In genomic region chr1:74248799-74249198, GRCm38 (mm10) we compare ENCODE assay signal across 9 mouse cellular contexts. TPM values are rescaled to one million over a fixed set of nuclear protein-coding genes. Genes with fewer than 3 reads are reported as not detected.
DNase-seq lines count a peak whose midpoint lies in the region; ATAC-seq lines count a peak whose summit lies in the region.
"Had no signal": no experiment of that assay in that cellular context is flagged by ENCODE, and none has a peak within 500 bp of the region (broad histone marks: within the 10 kb centered on the region; RNA-seq: fewer than 3 reads in every experiment).

No protein-coding gene starts in this region.

- WGBS in midbrain, embryonic 13.5 days, result 84% methylated on average over 1 of the region's 1 CpGs

- H3K4me3 ChIP-seq in midbrain, embryonic 13.5 days (replicated peaks), result no peak overlapping the region

- DNase-seq in adrenal gland, adult 2 months, result peak; percentile 35
- DNase-seq in adrenal gland, postnatal 4 days (ENCODE audit: low spot score in 2 of 2), result no peak
- DNase-seq in fibroblast of lung, adult 2 months (ENCODE audit: low read depth), result peak; percentile 53
- peak; percentile 43 to 61 for DNase-seq in kidney, adult 8-10 months
- DNase-seq in lung, postnatal 14 days, result peak; percentile 49
- peak; percentile 33 to 52 for DNase-seq in thymus, postnatal 36 days
- no peak for DNase-seq in gastrocnemius, postnatal 36 days

- no peak overlapping the region for H3K27ac ChIP-seq in midbrain, embryonic 13.5 days

- no peaks in the 10 kb centered on the region for H3K4me1 ChIP-seq in midbrain, embryonic 13.5 days (replicated peaks)

- no peak overlapping the region for H3K9ac ChIP-seq in midbrain, embryonic 13.5 days (replicated peaks)

- ATAC-seq in midbrain, embryonic 13.5 days, result no peak

- intact Hi-C loops in gastrocnemius, postnatal 36 days (cut with DNase I), result no loop called here

- H3K9me3 ChIP-seq in midbrain, embryonic 13.5 days, result no peaks in the 10 kb centered on the region

- H3K4me2 ChIP-seq in midbrain, embryonic 13.5 days (replicated peaks), result no peak overlapping the region

- H3K36me3 ChIP-seq in midbrain, embryonic 13.5 days, result peaks cover 55% of the 10 kb centered on the region

- no peaks in the 10 kb centered on the region for H3K27me3 ChIP-seq in midbrain, embryonic 13.5 days

RNA-seq across cellular contexts. Expression of gene Arpc2, which starts 12.9 kb away (rescaled TPM):
- 100 to 1,000 TPM; 180 to 191 TPM for total RNA-seq in adrenal gland, adult 2 months (2021)
- 108 and 124 TPM in 2 replicates for polyA plus RNA-seq in adrenal gland, adult 2 months (2012; rRNA removed)
- total RNA-seq in adrenal gland, postnatal 4 days (2021), result 100 to 1,000 TPM; 198 to 205 TPM
- 384 and 393 TPM in 2 replicates for polyA plus RNA-seq in midbrain, embryonic 13.5 days (2015; fragmentation: Nextera tagmentation; extraction: Ambion mirVana)
- 10 to 100 TPM; 56.1 to 65.1 TPM for total RNA-seq in gastrocnemius, postnatal 36 days (2021)

RNA-seq across cellular contexts. Expression of gene Gpbar1, which starts 29.6 kb away (rescaled TPM):
- total RNA-seq in adrenal gland, adult 2 months (2021), result not detected
- 0.43 TPM in 1 of 2 replicates, not detected in the other for polyA plus RNA-seq in adrenal gland, adult 2 months (2012; rRNA removed)
- under 1 TPM in 1 of 2 experiments, not detected in 1; 0.28 TPM for total RNA-seq in adrenal gland, postnatal 4 days (2021)
- 0.24 and 0.31 TPM in 2 replicates for polyA plus RNA-seq in midbrain, embryonic 13.5 days (2015; fragmentation: Nextera tagmentation; extraction: Ambion mirVana)
- not detected for total RNA-seq in gastrocnemius, postnatal 36 days (2021)
- total RNA-seq: left cerebral cortex, postnatal 25 days had no signal

RNA-seq across cellular contexts. Expression of gene Aamp, which starts 35.7 kb away (rescaled TPM):
- 100 to 1,000 TPM; 144 to 177 TPM for total RNA-seq in adrenal gland, adult 2 months (2021)
- polyA plus RNA-seq in adrenal gland, adult 2 months (2012; rRNA removed), result 180 and 188 TPM in 2 replicates
- total RNA-seq in adrenal gland, postnatal 4 days (2021), result 100 to 1,000 TPM; 175 to 177 TPM
- polyA plus RNA-seq in midbrain, embryonic 13.5 days (2015; fragmentation: Nextera tagmentation; extraction: Ambion mirVana), result 198 and 203 TPM in 2 replicates
- total RNA-seq in gastrocnemius, postnatal 36 days (2021), result 10 to 100 TPM; 64.7 to 71.3 TPM

RNA-seq across cellular contexts. Expression of gene Pnkd, which starts 35.9 kb away (rescaled TPM):
- 10 to 100 TPM; 61.1 to 85.1 TPM for total RNA-seq in adrenal gland, adult 2 months (2021)
- polyA plus RNA-seq in adrenal gland, adult 2 months (2012; rRNA removed), result 92.9 and 106 TPM in 2 replicates
- total RNA-seq in adrenal gland, postnatal 4 days (2021), result 10 to 100 TPM; 72.1 to 72.4 TPM
- polyA plus RNA-seq in midbrain, embryonic 13.5 days (2015; fragmentation: Nextera tagmentation; extraction: Ambion mirVana), result 81.5 and 92.2 TPM in 2 replicates
- 10 to 100 TPM; 53.4 to 54.8 TPM for total RNA-seq in gastrocnemius, postnatal 36 days (2021)

RNA-seq across cellular contexts. Expression of gene Cxcr1, which starts 54.4 kb away (rescaled TPM):
- not detected for total RNA-seq in adrenal gland, adult 2 months (2021)
- polyA plus RNA-seq in adrenal gland, adult 2 months (2012; rRNA removed), result not detected in 2 replicates
- not detected for total RNA-seq in adrenal gland, postnatal 4 days (2021)
- not detected in 2 replicates for polyA plus RNA-seq in midbrain, embryonic 13.5 days (2015; fragmentation: Nextera tagmentation; extraction: Ambion mirVana)
- not detected for total RNA-seq in gastrocnemius, postnatal 36 days (2021)
- total RNA-seq: left cerebral cortex, postnatal 25 days had no signal

Comparison
In these comparisons a context has a peak if more than half of its experiments do, and no peak if none do; other contexts are left out.
1. DNase-seq: peak in adrenal gland, adult 2 months (single experiment), fibroblast of lung, adult 2 months (single experiment), kidney, adult 8-10 months (2 of 2), lung, postnatal 14 days (single experiment) and thymus, postnatal 36 days (2 of 2); none in adrenal gland, postnatal 4 days (0 of 2) and gastrocnemius, postnatal 36 days (0 of 2).